ENCODE assay signal across 9 mouse cellular contexts in genomic region chr19:10520355-10520754, GRCm38 (mm10).
A peak's percentile ranks its signal among the peaks of the same experiment; 100 is the strongest.
DNase-seq lines count a peak whose midpoint lies in the region; TF ChIP-seq lines count a peak whose summit lies in the region.
"Had no signal": no experiment of that assay in that cellular context is flagged by ENCODE, and none has a peak within 500 bp of the region (broad histone marks: within the 10 kb centered on the region; RNA-seq: fewer than 3 reads in every experiment).

No protein-coding gene starts in this region.

- H3K36me3 ChIP-seq in E14TG2a.4 (ENCODE audit: insufficient read depth, low read length): peaks cover 37% of the 10 kb centered on the region

- H3K4me3 ChIP-seq in E14TG2a.4 (replicated peaks; ENCODE audit: low read length): no peak overlapping the region

- peak; percentile 16 for DNase-seq in kidney, postnatal 14 days
- DNase-seq in kidney, adult 18-20 months: no peak
- peak; percentile 75 for DNase-seq in 416B (ENCODE audit: low read depth)
- DNase-seq in embryo, embryonic 10.5 days (ENCODE audit: low spot score): peak; percentile 68
- no peak for DNase-seq in ovary, postnatal 36 days (ENCODE audit: low spot score)
- no peak for DNase-seq in cerebellum, adult 8-10 months
- DNase-seq in cerebellum, postnatal 4 days (ENCODE audit: low spot score in 2 of 2): no peak
- DNase-seq: heart, postnatal 36 days had no signal

- H3K4me1 ChIP-seq in E14TG2a.4 (replicated peaks; ENCODE audit: low read depth, low read length): peaks cover 13% of the 10 kb centered on the region

- H3K27me3 ChIP-seq in E14TG2a.4 (ENCODE audit: insufficient read depth, low read length): no peaks in the 10 kb centered on the region

- TF ChIP-seq CTCF in E14TG2a.4 (conservative IDR thresholded peaks at IDR 0.05; ENCODE audit: low read length): peak; percentile 34

- H3K9me3 ChIP-seq in E14TG2a.4 (ENCODE audit: low read length): no peaks in the 10 kb centered on the region

Comparison
In these comparisons a context has a peak if more than half of its experiments do, and no peak if none do; other contexts are left out.
1. DNase-seq: peak in kidney, postnatal 14 days (single experiment), 416B (single experiment) and embryo, embryonic 10.5 days (single experiment); none in kidney, adult 18-20 months (single experiment), ovary, postnatal 36 days (single experiment), cerebellum, adult 8-10 months (single experiment) and cerebellum, postnatal 4 days (0 of 2).